Mouse (Mus musculus) mesoderm, embryonic 11.5 days (tissue): ENCODE measurements around the gene Slc22a23.

Experiments used
- DNase-seq: peaks from one replicate; pipeline ENCODE4 v3.0.0-alpha.2; 2012; ENCODE audit warnings: low read depth, low spot score

Gene Slc22a23

GRCm38 (mm10) chr13:34163304-34163975 lies 181.5 kb downstream of the Slc22a23 start:
- no peak for DNase-seq

GRCm38 (mm10) chr13:34162491-34163303 lies 182.3 kb downstream of the Slc22a23 start, which contains the start of gene Psmg4:
Psmg4 (plus strand) TSS chr13:34162964.
- peak; percentile 93 for DNase-seq

GRCm38 (mm10) chr13:34159926-34160325 lies 185.1 kb downstream of the Slc22a23 start:
- no peak for DNase-seq

- DNase-seq: no peak
Observed at GRCm38 (mm10) chr13:34157596-34158157, 187.3 kb downstream of the Slc22a23 start.

- no peak for DNase-seq
Observed at GRCm38 (mm10) chr13:34156840-34157185, 188.2 kb downstream of the Slc22a23 start.

GRCm38 (mm10) chr13:34156133-34156839 lies 188.7 kb downstream of the Slc22a23 start:
- DNase-seq: no peak

GRCm38 (mm10) chr13:34154931-34155272 lies 190.1 kb downstream of the Slc22a23 start:
- DNase-seq: peak; percentile 73

- peak; percentile 73 for DNase-seq
Observed at GRCm38 (mm10) chr13:34154217-34154930, 190.6 kb downstream of the Slc22a23 start.

- no peak for DNase-seq
Observed at GRCm38 (mm10) chr13:34153254-34154011, 191.5 kb downstream of the Slc22a23 start.

GRCm38 (mm10) chr13:34152695-34153094 lies 192.3 kb downstream of the Slc22a23 start:
- no peak for DNase-seq

- no peak for DNase-seq
Observed at GRCm38 (mm10) chr13:34151425-34151824, 193.6 kb downstream of the Slc22a23 start.

- DNase-seq: no peak
Observed at GRCm38 (mm10) chr13:34150271-34151027, 194.5 kb downstream of the Slc22a23 start.

GRCm38 (mm10) chr13:34149463-34150176 lies 195.4 kb downstream of the Slc22a23 start:
- DNase-seq: no peak

GRCm38 (mm10) chr13:34148767-34149392 lies 196.1 kb downstream of the Slc22a23 start:
- DNase-seq: peak; percentile 85

- no peak for DNase-seq
Observed at GRCm38 (mm10) chr13:34148181-34148580, 196.8 kb downstream of the Slc22a23 start.

- DNase-seq: no peak
Observed at GRCm38 (mm10) chr13:34146916-34147315, 198.1 kb downstream of the Slc22a23 start.

- DNase-seq: no peak
Observed at GRCm38 (mm10) chr13:34143389-34143788, 201.6 kb downstream of the Slc22a23 start.

GRCm38 (mm10) chr13:34136605-34137004 lies 208.4 kb downstream of the Slc22a23 start:
- no peak for DNase-seq

GRCm38 (mm10) chr13:34134276-34134675 lies 210.7 kb downstream of the Slc22a23 start:
- DNase-seq: no peak
